Mouse (Mus musculus) midbrain, embryonic 11.5 days (tissue): ENCODE results near the gene Galc. TPM values are rescaled to one million over a fixed set of nuclear protein-coding genes. Genes with fewer than 3 reads are reported as not detected.

Experiments
- ATAC-seq: fragments of 200-750 bp; cut with Nextera tagmentation; 2 replicates; pipeline ENCODE4 v1.8.0; 2017; ENCODE audit warnings: moderate TSS enrichment, moderate library complexity; ENCODE audit not compliant: low FRiP score
- DNase-seq: peaks from one replicate; pipeline ENCODE4 v3.0.0; 2015; ENCODE audit warnings: low spot score; ENCODE audit errors: missing footprints
- H3K27ac ChIP-seq: fragments of 300-500 bp; sonication (generic); 2 replicates; pipeline ENCODE4 v1.5.1; 2014; ENCODE audit warnings: low read depth, low read length
- H3K27me3 ChIP-seq: fragments of 300-500 bp; sonication (generic); 2 replicates; pipeline ENCODE4 v1.6.1; 2014; ENCODE audit warnings: mild to moderate bottlenecking, low read length, moderate library complexity, mixed read lengths; ENCODE audit not compliant: control insufficient read depth, insufficient read depth
- H3K36me3 ChIP-seq: fragments of 300-500 bp; sonication (generic); 2 replicates; pipeline ENCODE4 v1.6.1; 2014; ENCODE audit warnings: mild to moderate bottlenecking, low read length, moderate library complexity, mixed read lengths; ENCODE audit not compliant: control insufficient read depth, insufficient read depth
- H3K4me1 ChIP-seq: fragments of 300-500 bp; sonication (generic); 2 replicates; pipeline ENCODE4 v1.6.1; 2014; ENCODE audit warnings: low read length; ENCODE audit not compliant: control insufficient read depth, insufficient read depth
- H3K4me2 ChIP-seq: fragments of 300-500 bp; sonication (generic); 2 replicates; pipeline ENCODE4 v1.6.1; 2014; ENCODE audit warnings: mild to moderate bottlenecking, moderate library complexity
- H3K4me3 ChIP-seq: fragments of 300-500 bp; sonication (generic); 2 replicates; pipeline ENCODE4 v1.5.1; 2014; ENCODE audit warnings: low read depth, low read length
- H3K9ac ChIP-seq: fragments of 300-500 bp; sonication (generic); 2 replicates; pipeline ENCODE4 v1.6.1; 2014; ENCODE audit warnings: low read length
- H3K9me3 ChIP-seq: fragments of 300-500 bp; sonication (generic); 2 replicates; pipeline ENCODE4 v1.6.1; 2016; ENCODE audit warnings: low read length; ENCODE audit not compliant: control insufficient read depth
- WGBS: fragments of 180-500 bp; shearing (Covaris S2); extraction: QIAGEN DNeasy Blood & Tissue Kit; methylation state at CpG from one replicate; pipeline ENCODE4 v1.1.7; 2014; 5-methylcytosine and 5-hydroxymethylcytosine counted together
- polyA plus RNA-seq: library from polyadenylated mRNA; unstranded; fragments of >200 nt; fragmentation: Nextera tagmentation; extraction: Ambion mirVana; gene quantifications from 2 replicates; pipeline ENCODE4 v1.2.1, GENCODE M21; 2014

The Galc gene
- polyA plus RNA-seq, 1 experiment from 2014 or later: 14.3 TPM

- H3K9ac ChIP-seq: no peak overlapping the region
- H3K4me1 ChIP-seq: no peaks in the 10 kb centered on the region; the same call in 1 of the 2 replicates
- H3K27me3 ChIP-seq: no peaks in the 10 kb centered on the region
- H3K9me3 ChIP-seq: no peaks in the 10 kb centered on the region
- 83% methylated on average over 14 of the region's 14 CpGs for WGBS
- no peak overlapping the region for H3K4me3 ChIP-seq
- H3K36me3 ChIP-seq: no peaks in the 10 kb centered on the region
- ATAC-seq: no peak
- no peak overlapping the region for H3K4me2 ChIP-seq
- no peak for DNase-seq
- H3K27ac ChIP-seq: no peak overlapping the region
These were observed 23.7 kb upstream of the Galc start for GRCm38 (mm10) chr12:98282776-98283486.

DNA sequence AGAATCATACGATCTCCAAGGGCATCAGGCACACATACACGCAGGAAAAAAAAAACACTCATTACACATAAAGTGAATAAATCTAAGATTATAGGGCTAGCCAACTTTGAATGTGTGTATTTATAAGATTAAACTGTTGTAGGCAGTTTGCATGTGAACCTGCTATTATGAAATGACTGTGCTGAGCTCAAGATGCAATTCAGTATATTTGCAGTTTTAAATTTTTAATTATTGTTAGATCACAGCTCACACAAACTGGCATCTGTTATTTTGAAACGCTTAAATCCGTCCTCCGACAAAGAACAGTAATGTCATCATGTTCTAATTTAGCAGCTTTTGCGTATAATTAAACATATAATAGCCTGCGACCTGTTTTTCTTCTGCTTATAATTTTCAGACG, 21.7 kb upstream of the Galc start:
- Histone ChIP-seq H3K9me3 (no peaks in the 10 kb centered on the region), H3K27ac (no peak overlapping the region), H3K9ac (no peak overlapping the region), H3K4me1 (no peaks in the 10 kb centered on the region; the same call in 1 of the 2 replicates), H3K4me3 (no peak overlapping the region), H3K36me3 (no peaks in the 10 kb centered on the region), H3K4me2 (no peak overlapping the region), H3K27me3 (no peaks in the 10 kb centered on the region)
- ATAC-seq: no peak
- no peak for DNase-seq
- 80% methylated on average over 8 of the region's 8 CpGs for WGBS

- no peaks in the 10 kb centered on the region for H3K27me3 ChIP-seq
- H3K36me3 ChIP-seq: no peaks in the 10 kb centered on the region
- no peak overlapping the region for H3K4me3 ChIP-seq
- H3K9me3 ChIP-seq: no peaks in the 10 kb centered on the region
- no peaks in the 10 kb centered on the region; the same call in 1 of the 2 replicates for H3K4me1 ChIP-seq
- WGBS: 32% methylated on average over 5 of the region's 5 CpGs
- DNase-seq: peak; percentile 91
- H3K27ac ChIP-seq: no peak overlapping the region
- no peak overlapping the region for H3K4me2 ChIP-seq
- ATAC-seq: peak; percentile 42; the same call in 1 of the 2 replicates
- H3K9ac ChIP-seq: no peak overlapping the region
These were observed 21.3 kb upstream of the Galc start for GRCm38 (mm10) chr12:98280530-98280929.

DNA sequence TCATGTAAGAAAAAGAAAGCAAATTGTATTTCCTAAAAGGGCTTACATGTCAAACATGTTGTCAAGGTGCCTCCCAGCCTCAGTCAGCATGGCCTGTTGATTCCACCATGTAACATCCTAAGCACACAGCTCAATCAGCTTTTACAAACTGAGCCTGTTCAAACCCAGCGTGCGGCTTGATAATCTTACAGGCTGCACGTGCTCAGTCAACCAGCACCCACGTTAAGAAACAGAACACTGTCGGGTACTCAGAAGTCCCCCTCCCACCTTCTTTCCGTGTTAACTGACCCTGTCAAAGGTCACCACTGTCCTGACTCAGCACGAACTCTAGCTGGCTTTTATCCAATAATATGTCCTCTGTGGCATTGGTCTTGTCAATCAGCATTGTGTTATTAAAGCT, 13.2 kb upstream of the Galc start:
- ATAC-seq (no peak), DNase-seq (no peak)
- Histone ChIP-seq H3K36me3 (no peaks in the 10 kb centered on the region), H3K4me1 (no peaks in the 10 kb centered on the region), H3K9me3 (no peaks in the 10 kb centered on the region), H3K4me3 (no peak overlapping the region), H3K27ac (no peak overlapping the region), H3K4me2 (no peak overlapping the region), H3K9ac (no peak overlapping the region), H3K27me3 (no peaks in the 10 kb centered on the region)
- WGBS: 52% methylated on average over 7 of the region's 7 CpGs

- no peak overlapping the region for H3K9ac ChIP-seq
- H3K36me3 ChIP-seq: no peaks in the 10 kb centered on the region
- no peak overlapping the region for H3K4me2 ChIP-seq
- ATAC-seq (no peak), DNase-seq (peak; percentile 81)
- H3K27me3 ChIP-seq: no peaks in the 10 kb centered on the region
- no peak overlapping the region for H3K4me3 ChIP-seq
- WGBS: 59% methylated on average over 12 of the region's 12 CpGs
- no peak overlapping the region for H3K27ac ChIP-seq
- no peaks in the 10 kb centered on the region for H3K4me1 ChIP-seq
- H3K9me3 ChIP-seq: no peaks in the 10 kb centered on the region
These were observed 11.7 kb upstream of the Galc start for GRCm38 (mm10) chr12:98270810-98271566.

- no peaks in the 10 kb centered on the region for H3K27me3 ChIP-seq
- no peak overlapping the region for H3K9ac ChIP-seq
- no peak overlapping the region for H3K27ac ChIP-seq
- no peak overlapping the region for H3K4me2 ChIP-seq
- WGBS: 80% methylated on average over 17 of the region's 17 CpGs
- no peaks in the 10 kb centered on the region for H3K4me1 ChIP-seq
- H3K36me3 ChIP-seq: no peaks in the 10 kb centered on the region
- no peak for ATAC-seq
- no peaks in the 10 kb centered on the region for H3K9me3 ChIP-seq
- DNase-seq: peak; percentile 49
- no peak overlapping the region for H3K4me3 ChIP-seq
These were observed 10.8 kb upstream of the Galc start for GRCm38 (mm10) chr12:98269791-98270745.

- Histone ChIP-seq H3K9ac (no peak within 1 kb of the TSS), H3K4me2 (no peak within 1 kb of the TSS), H3K9me3 (no peaks in the 10 kb centered on the region), H3K4me3 (no peak within 1 kb of the TSS), H3K4me1 (no peaks in the 10 kb centered on the region), H3K27me3 (no peaks in the 10 kb centered on the region), H3K27ac (no peak within 1 kb of the TSS), H3K36me3 (no peaks in the 10 kb centered on the region)
- peak; percentile 70 for DNase-seq
- WGBS: 90% methylated on average over 13 of the region's 13 CpGs
- ATAC-seq: no peak
These were observed 9.4 kb upstream of the Galc start, which contains the start of gene Gpr65 for GRCm38 (mm10) chr12:98268441-98269369. Gpr65 (plus strand) TSS chr12:98268635.

- Histone ChIP-seq H3K27ac (no peak overlapping the region), H3K4me2 (no peak overlapping the region), H3K9ac (no peak overlapping the region), H3K36me3 (no peaks in the 10 kb centered on the region), H3K4me1 (no peaks in the 10 kb centered on the region), H3K4me3 (no peak overlapping the region), H3K27me3 (no peaks in the 10 kb centered on the region), H3K9me3 (no peaks in the 10 kb centered on the region)
- DNase-seq (peak; percentile 37), ATAC-seq (no peak)
- WGBS: 88% methylated on average over 9 of the region's 9 CpGs
These were observed 6.4 kb upstream of the Galc start for GRCm38 (mm10) chr12:98265697-98266096.
